Comparison of ENCODE assay signal across 8 mouse cellular contexts in the genomic region with DNA sequence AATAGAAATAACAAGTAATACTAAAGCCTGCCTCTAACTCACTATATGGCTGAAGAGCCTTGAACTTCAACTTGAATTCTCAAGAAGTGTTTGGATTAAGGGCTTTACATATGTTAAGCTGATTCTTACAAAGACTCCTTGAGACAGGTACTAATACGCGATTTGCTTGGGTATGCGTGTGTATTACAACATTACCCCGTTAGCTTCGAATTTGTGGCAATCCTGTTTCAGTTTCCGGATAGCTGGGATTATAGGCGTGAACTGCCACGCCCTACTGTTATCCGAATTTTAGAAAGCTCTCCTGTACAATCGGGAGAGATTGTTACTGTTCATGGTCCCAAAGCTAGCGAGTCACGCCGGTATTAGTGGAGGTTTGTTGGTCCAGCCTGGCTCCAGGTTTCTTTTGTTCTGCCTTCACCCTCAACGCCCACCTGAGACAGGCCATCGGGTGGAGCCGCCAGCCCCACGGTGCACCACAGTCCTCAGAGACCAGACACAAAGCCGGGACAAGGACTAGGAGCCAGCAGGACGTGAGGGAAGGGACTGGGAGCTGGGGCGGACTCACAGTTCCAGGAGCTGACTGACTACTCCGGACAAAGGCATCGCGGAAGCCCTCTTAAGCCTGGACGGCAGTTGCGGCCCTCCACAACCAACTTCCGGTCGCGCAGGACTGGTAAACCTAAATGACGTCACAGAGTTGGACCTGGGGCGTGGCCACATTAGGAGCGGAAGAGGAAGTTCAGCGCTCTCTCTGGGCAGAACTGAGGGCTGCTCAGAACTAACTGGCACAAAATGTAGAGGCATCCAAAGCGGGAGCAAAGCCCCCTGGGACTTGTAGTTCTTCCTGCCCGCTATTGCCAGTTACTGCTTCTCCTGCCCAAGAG. TPM values are rescaled to one million over a fixed set of nuclear protein-coding genes. Genes with fewer than 3 reads are reported as not detected.
DNase-seq lines count a peak whose midpoint lies in the region; ATAC-seq and TF ChIP-seq lines count a peak whose summit lies in the region.

A gene (minus strand): TSS at position 672 of the 884 bp plus-strand sequence.

- no peaks in the 10 kb centered on the region for H3K9me3 ChIP-seq in CH12.LX (replicated peaks; ENCODE audit: low read length)
- H3K9me3 ChIP-seq in forebrain, embryonic 11.5 days (ENCODE audit: control insufficient read depth, low read length) = no peaks in the 10 kb centered on the region
- no peaks in the 10 kb centered on the region for H3K9me3 ChIP-seq in heart, embryonic 16.5 days (replicated peaks; ENCODE audit: control insufficient read depth, low read length)
- H3K9me3 ChIP-seq in liver, embryonic 15.5 days (replicated peaks) = no peaks in the 10 kb centered on the region
- no peaks in the 10 kb centered on the region for H3K9me3 ChIP-seq in neural tube, embryonic 12.5 days

- dilution Hi-C loops in CH12.LX (cut with MboI; ENCODE audit: extremely low pct_ligation_motif_present, extremely low pct_unique_long_range_greater_than_20kb, low sequenced_read_pairs) = no loop called here

- WGBS in forebrain, embryonic 11.5 days = under 1% methylated on average over 34 of the region's 34 CpGs
- under 1% methylated on average over 34 of the region's 34 CpGs for WGBS in heart, embryonic 16.5 days
- WGBS in liver, embryonic 15.5 days (ENCODE audit: insufficient replicate concordance) = under 1% methylated on average over 34 of the region's 34 CpGs
- WGBS in neural tube, embryonic 12.5 days = under 1% methylated on average over 34 of the region's 34 CpGs

- H3K27ac ChIP-seq in CH12.LX (ENCODE audit: insufficient read depth, low read depth) = peak within 1 kb of the TSS; percentile 77
- H3K27ac ChIP-seq in forebrain, embryonic 11.5 days (ENCODE audit: low read depth, low read length) = peak within 1 kb of the TSS; percentile 90
- H3K27ac ChIP-seq in heart, embryonic 16.5 days (ENCODE audit: low read length) = peak within 1 kb of the TSS; percentile 96
- peak within 1 kb of the TSS; percentile 88 for H3K27ac ChIP-seq in liver, embryonic 15.5 days (replicated peaks)
- peak within 1 kb of the TSS; percentile 94 for H3K27ac ChIP-seq in neural tube, embryonic 12.5 days

- peak; percentile 99 for ATAC-seq in forebrain, embryonic 11.5 days (replicated peaks; ENCODE audit: low FRiP score)
- peak; percentile 99 for ATAC-seq in heart, embryonic 16.5 days (replicated peaks; ENCODE audit: extremely low read depth, insufficient read depth, low FRiP score)
- peak; percentile 88 for ATAC-seq in liver, embryonic 15.5 days (ENCODE audit: insufficient read depth)
- ATAC-seq in neural tube, embryonic 12.5 days (ENCODE audit: low FRiP score, low read depth) = peak; percentile 99

- no peaks in the 10 kb centered on the region for H3K27me3 ChIP-seq in CH12.LX (replicated peaks)
- no peaks in the 10 kb centered on the region for H3K27me3 ChIP-seq in forebrain, embryonic 11.5 days (ENCODE audit: control insufficient read depth, insufficient read depth, low read length)
- no peaks in the 10 kb centered on the region for H3K27me3 ChIP-seq in heart, embryonic 16.5 days (ENCODE audit: control insufficient read depth, insufficient read depth, low read length)
- no peaks in the 10 kb centered on the region for H3K27me3 ChIP-seq in liver, embryonic 15.5 days
- H3K27me3 ChIP-seq in neural tube, embryonic 12.5 days (replicated peaks) = no peaks in the 10 kb centered on the region

- peak within 1 kb of the TSS; percentile 74 to 96 (median 95) for H3K4me3 ChIP-seq in CH12.LX (replicated peaks in 1 of 3; ENCODE audit: low read depth in 2 of 3, low read length in 2 of 3, poor library complexity in 1 of 3)
- peak within 1 kb of the TSS; percentile 63 for H3K4me3 ChIP-seq in forebrain, embryonic 11.5 days (ENCODE audit: low read depth, low read length)
- peak within 1 kb of the TSS; percentile 93 for H3K4me3 ChIP-seq in heart, embryonic 16.5 days (ENCODE audit: low read length)
- H3K4me3 ChIP-seq in liver, embryonic 15.5 days (replicated peaks) = peak within 1 kb of the TSS; percentile 76
- peak within 1 kb of the TSS; percentile 83 for H3K4me3 ChIP-seq in neural tube, embryonic 12.5 days

- peaks cover 17% of the 10 kb centered on the region for H3K79me2 ChIP-seq in CH12.LX (replicated peaks; ENCODE audit: control insufficient read depth, extremely low read depth, insufficient read depth, poor library complexity, severe bottlenecking)

- TF ChIP-seq CTCF in CH12.LX (conservative IDR thresholded peaks at IDR 0.05 in 1 of 2, IDR thresholded peaks at IDR 0.05 in 1 of 2; ENCODE audit: low read depth in 2 of 2, low read length in 2 of 2) = no peak

- TF ChIP-seq RAD21 in CH12.LX (IDR thresholded peaks at IDR 0.05; ENCODE audit: low read depth, low read length) = no peak; the same call in 1 of the 2 replicates

- peaks cover 0 to 11% of the 10 kb centered on the region in 2 experiments for H3K36me3 ChIP-seq in CH12.LX (replicated peaks in 1 of 2; ENCODE audit: control insufficient read depth in 1 of 2, insufficient read depth in 1 of 2, low read length in 1 of 2)
- H3K36me3 ChIP-seq in forebrain, embryonic 11.5 days (ENCODE audit: control insufficient read depth, insufficient read depth, low read length) = no peaks in the 10 kb centered on the region; the same call in 1 of the 2 replicates
- peaks cover 6% of the 10 kb centered on the region; the same call in 1 of the 2 replicates for H3K36me3 ChIP-seq in heart, embryonic 16.5 days (ENCODE audit: control insufficient read depth, insufficient read depth)
- H3K36me3 ChIP-seq in liver, embryonic 15.5 days (replicated peaks) = peaks cover 5% of the 10 kb centered on the region; the same call in 1 of the 2 replicates
- peaks cover 9% of the 10 kb centered on the region; the same call in 1 of the 2 replicates for H3K36me3 ChIP-seq in neural tube, embryonic 12.5 days

- TF ChIP-seq EP300 in CH12.LX (IDR thresholded peaks at IDR 0.05; ENCODE audit: low read length) = no peak

- peak; percentile 96 for TF ChIP-seq POLR2A in CH12.LX (IDR thresholded peaks at IDR 0.05; ENCODE audit: low read depth, low read length)

- in situ Hi-C loops in CH12.LX (cut with MboI; ENCODE audit: low pct_ligation_motif_present, low pct_unique_long_range_greater_than_20kb, low sequenced_read_pairs) = no loop called here

- DNase-seq in CH12.LX (ENCODE audit: extremely low read depth) = peak; percentile 99
- peak; percentile 96 for DNase-seq in c-Kit-positive CD71-positive TER-119-negative erythroid progenitor cells, embryonic 14.5 days (ENCODE audit: low read depth)
- DNase-seq in forebrain, embryonic 11.5 days (ENCODE audit: low spot score) = peak; percentile 97
- DNase-seq in kidney, postnatal 36 days = peak; percentile 98 to 99
- peak; percentile 98 for DNase-seq in telencephalon, adult 2 months (ENCODE audit: low read depth, low spot score)

- peaks cover 8 to 34% of the 10 kb centered on the region in 2 experiments; a peak in 3 of 4 replicates for H3K4me1 ChIP-seq in CH12.LX (ENCODE audit: control insufficient read depth in 1 of 2, insufficient read depth in 2 of 2)
- H3K4me1 ChIP-seq in forebrain, embryonic 11.5 days (replicated peaks; ENCODE audit: control insufficient read depth, insufficient read depth, low read length) = peaks cover 2% of the 10 kb centered on the region; the same call in 1 of the 2 replicates
- H3K4me1 ChIP-seq in heart, embryonic 16.5 days (ENCODE audit: control insufficient read depth, insufficient read depth, low read length) = peaks cover 6% of the 10 kb centered on the region
- peaks cover 48% of the 10 kb centered on the region for H3K4me1 ChIP-seq in liver, embryonic 15.5 days (replicated peaks)
- peaks cover 14% of the 10 kb centered on the region for H3K4me1 ChIP-seq in neural tube, embryonic 12.5 days

- H3K4me2 ChIP-seq in CH12.LX (ENCODE audit: insufficient read depth, low read depth, poor library complexity, severe bottlenecking) = peak within 1 kb of the TSS; percentile 68
- peak within 1 kb of the TSS; percentile 70 for H3K4me2 ChIP-seq in forebrain, embryonic 11.5 days (ENCODE audit: low read depth, low read length, severe bottlenecking)
- peak within 1 kb of the TSS; percentile 90 for H3K4me2 ChIP-seq in heart, embryonic 16.5 days (ENCODE audit: low read depth, low read length)
- peak within 1 kb of the TSS; percentile 76 for H3K4me2 ChIP-seq in liver, embryonic 15.5 days
- H3K4me2 ChIP-seq in neural tube, embryonic 12.5 days (replicated peaks) = peak within 1 kb of the TSS; percentile 67

- peak within 1 kb of the TSS; percentile 92 for H3K9ac ChIP-seq in CH12.LX (ENCODE audit: insufficient read depth, low read depth)
- peak within 1 kb of the TSS; percentile 96 for H3K9ac ChIP-seq in forebrain, embryonic 11.5 days (ENCODE audit: low read length)
- H3K9ac ChIP-seq in heart, embryonic 16.5 days (ENCODE audit: low read length) = peak within 1 kb of the TSS; percentile 99
- peak within 1 kb of the TSS; percentile 73 for H3K9ac ChIP-seq in liver, embryonic 15.5 days
- peak within 1 kb of the TSS; percentile 91 for H3K9ac ChIP-seq in neural tube, embryonic 12.5 days

TF ChIP-seq in CH12.LX, 34 proteins besides CTCF, POLR2A, EP300 and RAD21 (continues in another document):
- TF ChIP-seq MYC (IDR thresholded peaks at IDR 0.05; ENCODE audit: low read depth, low read length) = no peak
- peak; percentile 73 for TF ChIP-seq NRF1 (IDR thresholded peaks at IDR 0.05; ENCODE audit: low read depth, low read length)
- no peak for TF ChIP-seq USF1 (IDR thresholded peaks at IDR 0.05; ENCODE audit: low read depth, low read length)
- TF ChIP-seq TCF12 (IDR thresholded peaks at IDR 0.05; ENCODE audit: low read depth, low read length) = peak; percentile 77
- TF ChIP-seq ZMIZ1 (IDR thresholded peaks at IDR 0.05; ENCODE audit: low read depth, low read length) = peak; percentile 76
- peak; percentile 73; the same call in 1 of the 2 replicates for TF ChIP-seq SIN3A (IDR thresholded peaks at IDR 0.05; ENCODE audit: low read length)
- 0 out of 2 replicates have a peak, but pooled peaks have one; percentile 32 for TF ChIP-seq ETS1 (conservative IDR thresholded peaks at IDR 0.05; ENCODE audit: low read depth, low read length)
- peak; percentile 79 for TF ChIP-seq JUN (IDR thresholded peaks at IDR 0.05; ENCODE audit: insufficient read depth, low read depth, low read length)
- TF ChIP-seq TBP (conservative IDR thresholded peaks at IDR 0.05; ENCODE audit: low read depth, low read length) = peak; percentile 88
- peak; percentile 63 for TF ChIP-seq MEF2A (IDR thresholded peaks at IDR 0.05; ENCODE audit: borderline replicate concordance, low read depth, low read length)
- peak; percentile 90; the same call in 1 of the 2 replicates for TF ChIP-seq KAT2A (IDR thresholded peaks at IDR 0.05; ENCODE audit: insufficient replicate concordance, low read length)

RNA-seq across cellular contexts. Expression of the gene that starts here (rescaled TPM):
- total RNA-seq in CH12.LX (2012; rRNA removed) = 5.5 and 6.3 TPM in 2 replicates
- 8.9 and 10.8 TPM in 2 replicates for total RNA-seq in CH12.LX (2014; rRNA removed)
- polyA plus RNA-seq in CH12.LX (2012; ENCODE audit: insufficient read length, low read depth) = 3.2 and 4.1 TPM in 2 replicates
- polyA plus RNA-seq in forebrain, embryonic 11.5 days (2014; fragmentation: Nextera tagmentation; extraction: Ambion mirVana) = 57.3 and 62.9 TPM in 2 replicates
- 21.6 and 24.4 TPM in 2 replicates for polyA plus RNA-seq in heart, embryonic 16.5 days (2015; fragmentation: Nextera tagmentation; extraction: Ambion mirVana)
- 5.3 and 5.6 TPM in 2 replicates for polyA plus RNA-seq in liver, embryonic 15.5 days (2015; fragmentation: Nextera tagmentation; extraction: Ambion mirVana)
- polyA plus RNA-seq in neural tube, embryonic 12.5 days (2016; fragmentation: Nextera tagmentation; extraction: Ambion mirVana) = 85.0 and 87.9 TPM in 2 replicates

Comparison
In these comparisons a context has a peak if more than half of its experiments do, and no peak if none do; other contexts are left out.
1. Peak in every context shown above with its lines: DNase-seq, ATAC-seq, H3K4me3 ChIP-seq and H3K27ac ChIP-seq.